Comparison of ENCODE assay signal across 9 mouse cellular contexts in genomic region chr17:26650451-26651363, GRCm38 (mm10). TPM values are rescaled to one million over a fixed set of nuclear protein-coding genes. Genes with fewer than 3 reads are reported as not detected.
A peak's percentile ranks its signal among the peaks of the same experiment; 100 is the strongest.
DNase-seq lines count a peak whose midpoint lies in the region; ATAC-seq and TF ChIP-seq lines count a peak whose summit lies in the region.
"Had no signal": no experiment of that assay in that cellular context is flagged by ENCODE, and none has a peak within 500 bp of the region (broad histone marks: within the 10 kb centered on the region; RNA-seq: fewer than 3 reads in every experiment).

No protein-coding gene starts in this region.

- no peak for TF ChIP-seq POLR2A in olfactory bulb, adult 2 months (IDR thresholded peaks at IDR 0.05; ENCODE audit: insufficient read depth, low read depth, low read length)

- DNase-seq in heart, adult 11 months: peak; percentile 95
- no peak for DNase-seq in heart, postnatal 14 days
- no peak for DNase-seq in midbrain, embryonic 11.5 days (ENCODE audit: low spot score, missing footprints)
- peak; percentile 82 for DNase-seq in fibroblast of lung, adult 2 months (ENCODE audit: low read depth)
- DNase-seq in kidney, postnatal 4 days: no peak
- DNase-seq in kidney, adult 8-10 months: no peak
- DNase-seq: embryo, embryonic 11 days had no signal

- no peaks in the 10 kb centered on the region for H3K9me3 ChIP-seq in midbrain, embryonic 12.5 days
- no peaks in the 10 kb centered on the region for H3K9me3 ChIP-seq in midbrain, embryonic 11.5 days (ENCODE audit: control insufficient read depth, low read length)

- peaks cover 69% of the 10 kb centered on the region for H3K36me3 ChIP-seq in midbrain, embryonic 12.5 days
- H3K36me3 ChIP-seq in midbrain, embryonic 11.5 days (ENCODE audit: control insufficient read depth, insufficient read depth, low read length): peaks cover 7% of the 10 kb centered on the region; the same call in 1 of the 2 replicates

- no peak for TF ChIP-seq CTCF in olfactory bulb, adult 2 months (IDR thresholded peaks at IDR 0.05; ENCODE audit: insufficient read depth, low read depth, low read length)

- intact Hi-C loops in heart, postnatal 14 days (cut with DNase I): no loop called here

- ATAC-seq in midbrain, embryonic 12.5 days (ENCODE audit: low FRiP score, low read depth): no peak
- no peak for ATAC-seq in midbrain, embryonic 11.5 days (ENCODE audit: low FRiP score)

- no peak overlapping the region for H3K4me2 ChIP-seq in midbrain, embryonic 12.5 days (replicated peaks)
- H3K4me2 ChIP-seq in midbrain, embryonic 11.5 days: no peak overlapping the region

- no peaks in the 10 kb centered on the region for H3K4me1 ChIP-seq in midbrain, embryonic 12.5 days
- no peaks in the 10 kb centered on the region for H3K4me1 ChIP-seq in midbrain, embryonic 11.5 days (ENCODE audit: control insufficient read depth, insufficient read depth, low read length)
- H3K4me1 ChIP-seq in olfactory bulb, adult 2 months (ENCODE audit: control insufficient read depth, insufficient read depth, low read length): peaks cover 21% of the 10 kb centered on the region

- WGBS in midbrain, embryonic 12.5 days: 82% methylated on average over 14 of the region's 14 CpGs
- WGBS in midbrain, embryonic 11.5 days: 85% methylated on average over 14 of the region's 14 CpGs
- WGBS in olfactory bulb, adult 2 months: 37% methylated on average over 14 of the region's 14 CpGs

- no peak overlapping the region for H3K4me3 ChIP-seq in midbrain, embryonic 12.5 days
- H3K4me3 ChIP-seq in midbrain, embryonic 11.5 days (ENCODE audit: low read depth, low read length): no peak overlapping the region
- no peak overlapping the region for H3K4me3 ChIP-seq in olfactory bulb, adult 2 months (ENCODE audit: insufficient read depth, low read depth, low read length)

- peak overlapping the region; percentile 39; the same call in 1 of the 2 replicates for H3K27ac ChIP-seq in midbrain, embryonic 12.5 days (replicated peaks)
- no peak overlapping the region for H3K27ac ChIP-seq in midbrain, embryonic 11.5 days (ENCODE audit: low read depth, low read length)
- peak overlapping the region; percentile 91 for H3K27ac ChIP-seq in olfactory bulb, adult 2 months (ENCODE audit: insufficient read depth, low read depth, low read length)

- H3K9ac ChIP-seq in midbrain, embryonic 12.5 days (replicated peaks): no peak overlapping the region
- H3K9ac ChIP-seq in midbrain, embryonic 11.5 days (ENCODE audit: low read length): no peak overlapping the region

- no peaks in the 10 kb centered on the region for H3K27me3 ChIP-seq in midbrain, embryonic 12.5 days
- H3K27me3 ChIP-seq in midbrain, embryonic 11.5 days (ENCODE audit: control insufficient read depth, insufficient read depth, low read length): no peaks in the 10 kb centered on the region

RNA-seq across cellular contexts. Expression of gene Atp6v0e, which starts 12.3 kb away (rescaled TPM):
- 10 to 100 TPM; 68.1 to 71.3 TPM for total RNA-seq in heart, postnatal 14 days (2021)
- polyA plus RNA-seq in midbrain, embryonic 12.5 days (2016; fragmentation: Nextera tagmentation; extraction: Ambion mirVana): 88.3 and 92.2 TPM in 2 replicates
- polyA plus RNA-seq in midbrain, embryonic 11.5 days (2014; fragmentation: Nextera tagmentation; extraction: Ambion mirVana): 104 and 110 TPM in 2 replicates
- not detected in 2 replicates for polyA plus RNA-seq in olfactory bulb, adult 2 months (2012; ENCODE audit: insufficient read depth, insufficient read length, low replicate concordance, missing spikeins)

Comparison
In these comparisons a context has a peak if more than half of its experiments do, and no peak if none do; other contexts are left out.
1. DNase-seq: peak in heart, adult 11 months (single experiment) and fibroblast of lung, adult 2 months (single experiment); none in heart, postnatal 14 days (0 of 2), midbrain, embryonic 11.5 days (single experiment), kidney, postnatal 4 days (0 of 2) and kidney, adult 8-10 months (0 of 2).